Mouse (Mus musculus): ENCODE data around the gene Cox20. TPM values are rescaled to one million over a fixed set of nuclear protein-coding genes. Genes with fewer than 3 reads are reported as not detected.
A peak's percentile ranks its signal among the peaks of the same experiment; 100 is the strongest.

Cox20 gene
- polyA plus RNA-seq, 1 experiment from 2014 or later: 149 TPM

DNA sequence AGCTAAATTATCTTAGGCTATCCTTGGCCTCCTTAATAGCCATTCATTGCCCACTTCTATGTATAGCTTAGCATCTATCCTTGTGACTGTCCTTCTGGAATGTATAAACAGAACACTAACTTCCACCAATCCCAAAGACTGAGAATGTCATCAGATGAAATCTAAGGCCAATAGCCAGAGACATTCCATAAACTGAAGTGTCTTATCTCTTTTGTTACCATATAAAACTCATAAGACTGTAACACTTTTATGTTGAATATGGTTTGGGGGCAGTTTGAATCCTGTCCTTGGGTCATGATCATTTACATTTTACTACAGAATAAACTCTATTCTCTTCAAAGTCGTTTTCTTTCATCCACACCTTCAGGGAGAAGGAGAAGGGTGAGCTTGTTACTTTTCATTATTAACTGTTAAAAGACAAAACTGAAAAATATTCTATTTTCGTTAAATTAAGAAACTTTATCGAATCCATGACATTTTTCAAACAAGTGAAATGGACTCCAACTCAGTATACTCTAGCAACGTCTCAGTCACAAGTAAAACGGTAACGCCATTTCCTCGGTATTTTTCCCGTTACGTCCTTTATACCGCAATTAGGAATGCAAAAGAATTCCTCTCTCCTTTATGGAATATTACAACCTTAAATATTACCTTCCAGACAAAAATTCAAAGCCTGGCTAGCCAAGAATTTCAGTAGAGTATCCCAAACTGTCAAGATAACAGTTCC, 1.5 kb upstream of the Cox20 start:
- no peak for ATAC-seq (ENCODE audit: insufficient number of reproducible peaks, insufficient read depth, low FRiP score, low read depth)
- WGBS: 39% methylated on average over 10 of the region's 10 CpGs
- Histone ChIP-seq H3K9ac (replicated peaks; ENCODE audit: low read depth, low read length) (peak overlapping the region; percentile 60), H3K36me3 (ENCODE audit: control insufficient read depth, insufficient read depth, low read length) (peaks cover 21% of the 10 kb centered on the region), H3K4me2 (replicated peaks; ENCODE audit: low read depth, low read length) (peak overlapping the region; percentile 74), H3K27ac (ENCODE audit: low read length) (peak overlapping the region; percentile 99), H3K4me1 (ENCODE audit: control insufficient read depth, insufficient read depth, low read length) (peaks cover 10% of the 10 kb centered on the region; the same call in 1 of the 2 replicates), H3K4me3 (ENCODE audit: low read depth, low read length) (peak overlapping the region; percentile 59), H3K9me3 (ENCODE audit: control insufficient read depth, low read depth, low read length) (no peaks in the 10 kb centered on the region), H3K27me3 (ENCODE audit: control insufficient read depth, insufficient read depth, low read length) (no peaks in the 10 kb centered on the region)

GRCm38 (mm10) chr1:178318002-178318388, 935 bp upstream of the Cox20 start:
- no peaks in the 10 kb centered on the region for H3K9me3 ChIP-seq (ENCODE audit: control insufficient read depth, low read depth, low read length)
- peak overlapping the region; percentile 60 for H3K9ac ChIP-seq (replicated peaks; ENCODE audit: low read depth, low read length)
- H3K36me3 ChIP-seq (ENCODE audit: control insufficient read depth, insufficient read depth, low read length): peaks cover 27% of the 10 kb centered on the region
- peak overlapping the region; percentile 74 for H3K4me2 ChIP-seq (replicated peaks; ENCODE audit: low read depth, low read length)
- H3K4me1 ChIP-seq (ENCODE audit: control insufficient read depth, insufficient read depth, low read length): peaks cover 10% of the 10 kb centered on the region; the same call in 1 of the 2 replicates
- H3K27me3 ChIP-seq (ENCODE audit: control insufficient read depth, insufficient read depth, low read length): no peaks in the 10 kb centered on the region
- peak; percentile 70 for ATAC-seq (ENCODE audit: insufficient number of reproducible peaks, insufficient read depth, low FRiP score, low read depth)
- peak overlapping the region; percentile 59 for H3K4me3 ChIP-seq (ENCODE audit: low read depth, low read length)
- WGBS: under 1% methylated on average over 17 of the region's 17 CpGs
- H3K27ac ChIP-seq (ENCODE audit: low read length): peak overlapping the region; percentile 99

DNA sequence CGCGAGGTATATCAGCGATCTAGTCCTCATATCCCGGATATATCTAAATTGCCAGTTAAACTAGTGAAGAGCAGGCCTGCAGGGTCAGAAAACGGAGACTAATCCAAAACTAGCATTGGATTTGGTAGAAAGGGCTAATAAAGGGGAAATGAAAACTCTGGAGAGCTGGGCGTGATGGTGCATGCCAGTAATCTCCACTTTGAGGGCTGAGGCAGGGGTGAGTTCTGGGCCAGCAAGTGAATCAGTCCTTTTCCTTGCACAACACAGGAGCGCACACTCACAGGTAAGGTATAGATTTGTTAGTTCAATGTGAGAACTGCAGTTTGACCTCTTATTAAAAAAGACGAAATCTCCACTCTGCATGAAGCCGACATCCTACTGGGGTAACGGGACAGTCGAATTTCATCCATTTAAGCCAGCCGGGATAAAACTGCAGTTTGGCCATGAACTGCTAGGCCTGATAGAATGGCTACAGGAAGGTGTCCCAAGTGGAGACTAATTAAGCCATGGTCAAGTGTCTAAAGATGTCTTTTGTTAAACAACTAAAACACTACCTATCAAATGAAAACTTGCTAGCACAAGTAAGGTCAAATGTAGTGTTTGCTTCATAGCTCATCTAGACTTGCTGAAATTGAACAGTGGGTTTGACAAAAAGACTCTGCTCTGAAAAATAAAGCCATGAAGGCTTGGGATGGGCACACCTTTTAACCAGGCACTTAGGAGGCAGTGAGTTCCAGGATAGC, 536 bp downstream of the Cox20 start:
- no peaks in the 10 kb centered on the region for H3K9me3 ChIP-seq (ENCODE audit: control insufficient read depth, low read depth, low read length)
- WGBS: under 1% methylated on average over 12 of the region's 12 CpGs
- no peaks in the 10 kb centered on the region for H3K27me3 ChIP-seq (ENCODE audit: control insufficient read depth, insufficient read depth, low read length)
- peak overlapping the region; percentile 74 for H3K4me2 ChIP-seq (replicated peaks; ENCODE audit: low read depth, low read length)
- H3K36me3 ChIP-seq (ENCODE audit: control insufficient read depth, insufficient read depth, low read length): peaks cover 38% of the 10 kb centered on the region
- peak; percentile 30; the same call in 1 of the 2 replicates for ATAC-seq (ENCODE audit: insufficient number of reproducible peaks, insufficient read depth, low FRiP score, low read depth)
- H3K4me3 ChIP-seq (ENCODE audit: low read depth, low read length): peak overlapping the region; percentile 59
- peak overlapping the region; percentile 60 for H3K9ac ChIP-seq (replicated peaks; ENCODE audit: low read depth, low read length)
- peaks cover 10% of the 10 kb centered on the region; the same call in 1 of the 2 replicates for H3K4me1 ChIP-seq (ENCODE audit: control insufficient read depth, insufficient read depth, low read length)
- peak overlapping the region; percentile 99 for H3K27ac ChIP-seq (ENCODE audit: low read length)

DNA sequence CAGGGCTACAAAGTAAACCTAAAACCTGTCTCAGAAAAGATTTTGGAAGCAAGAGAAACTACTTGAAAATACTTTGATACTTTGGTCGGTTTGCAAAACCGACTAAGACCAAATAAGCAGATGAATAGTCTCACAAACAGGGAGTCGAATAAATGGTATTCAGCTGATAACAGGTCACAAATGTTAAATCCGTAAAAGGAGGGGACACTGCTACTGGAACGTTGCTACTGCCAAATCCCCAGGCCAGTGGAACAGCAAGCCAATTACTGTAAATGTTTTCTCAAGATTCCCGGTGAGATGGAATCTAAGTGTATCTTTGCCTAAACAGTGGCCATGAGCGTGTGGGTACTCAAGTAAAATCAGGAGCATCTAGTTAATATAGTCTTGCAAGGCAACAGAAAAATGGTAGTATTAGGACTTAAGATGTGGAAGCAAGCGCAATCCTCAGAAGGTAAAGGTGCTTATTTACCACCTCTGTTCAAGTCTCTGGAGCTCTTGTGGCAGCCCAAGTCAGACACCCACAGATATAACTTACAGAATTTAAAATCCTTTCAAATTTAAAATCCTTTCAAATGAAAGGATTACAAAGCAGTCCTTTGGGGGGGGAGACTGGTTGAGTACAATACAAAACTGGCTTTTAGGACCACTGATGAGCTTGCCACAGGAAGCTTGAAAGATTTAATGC, 1.2 kb downstream of the Cox20 start:
- Histone ChIP-seq H3K4me3 (ENCODE audit: low read depth, low read length) (peak overlapping the region; percentile 59), H3K9me3 (ENCODE audit: control insufficient read depth, low read depth, low read length) (no peaks in the 10 kb centered on the region)

DNA sequence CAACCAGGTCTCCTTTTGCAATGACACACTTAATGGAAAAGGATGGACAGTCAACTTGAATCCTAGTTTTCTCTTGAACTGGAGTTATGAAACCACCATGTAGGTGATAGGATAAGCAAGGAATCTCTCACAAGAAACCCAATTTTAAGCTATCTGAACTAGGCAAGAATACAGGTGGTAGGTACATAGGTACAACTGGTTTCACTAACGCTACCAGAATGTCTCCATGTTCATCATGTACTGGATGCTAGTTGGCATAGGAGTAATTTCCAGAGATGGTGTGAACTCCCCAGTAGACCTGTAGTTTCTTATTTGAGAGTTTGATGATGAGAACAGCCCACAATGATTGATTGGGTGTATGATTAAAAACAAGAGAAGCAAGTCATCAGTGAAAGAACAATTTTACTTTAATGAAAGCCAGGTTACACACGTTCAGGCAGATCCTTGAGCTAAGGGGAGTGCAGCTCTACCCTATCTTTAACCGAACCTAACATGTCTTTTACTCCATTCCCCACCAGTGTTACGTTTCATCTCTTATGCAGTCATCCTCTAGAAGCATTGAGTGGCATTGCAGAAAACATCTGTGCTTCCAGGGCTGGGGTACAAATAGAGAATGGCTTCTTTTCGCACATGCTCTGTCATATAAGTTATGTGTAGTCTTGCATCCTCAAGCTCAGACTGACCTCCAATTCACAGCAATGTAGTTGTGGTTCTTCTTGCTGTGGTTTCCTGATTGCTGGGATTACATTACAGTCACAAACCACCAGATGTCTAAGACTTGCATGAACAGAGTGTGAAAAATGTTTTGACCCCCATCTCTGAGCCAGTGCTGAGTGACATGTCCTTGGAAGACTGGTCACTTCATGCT, 2.0 kb downstream of the Cox20 start:
- peaks cover 52% of the 10 kb centered on the region for H3K36me3 ChIP-seq (ENCODE audit: control insufficient read depth, insufficient read depth, low read length)
- peak overlapping the region; percentile 60; the same call in 1 of the 2 replicates for H3K9ac ChIP-seq (replicated peaks; ENCODE audit: low read depth, low read length)
- peak overlapping the region; percentile 59 for H3K4me3 ChIP-seq (ENCODE audit: low read depth, low read length)
- peak overlapping the region; percentile 99; the same call in 1 of the 2 replicates for H3K27ac ChIP-seq (ENCODE audit: low read length)
- no peak for ATAC-seq (ENCODE audit: insufficient number of reproducible peaks, insufficient read depth, low FRiP score, low read depth)
- 42% methylated on average over 5 of the region's 5 CpGs for WGBS
- H3K27me3 ChIP-seq (ENCODE audit: control insufficient read depth, insufficient read depth, low read length): no peaks in the 10 kb centered on the region
- H3K4me2 ChIP-seq (replicated peaks; ENCODE audit: low read depth, low read length): peak overlapping the region; percentile 74
- no peaks in the 10 kb centered on the region for H3K9me3 ChIP-seq (ENCODE audit: control insufficient read depth, low read depth, low read length)
- peaks cover 10% of the 10 kb centered on the region; the same call in 1 of the 2 replicates for H3K4me1 ChIP-seq (ENCODE audit: control insufficient read depth, insufficient read depth, low read length)

More for the DNA sequence above, 1.2 kb downstream of the Cox20 start:
- Histone ChIP-seq H3K9ac (replicated peaks; ENCODE audit: low read depth, low read length) (peak overlapping the region; percentile 60), H3K36me3 (ENCODE audit: control insufficient read depth, insufficient read depth, low read length) (peaks cover 45% of the 10 kb centered on the region), H3K27ac (ENCODE audit: low read length) (peak overlapping the region; percentile 99), H3K4me2 (replicated peaks; ENCODE audit: low read depth, low read length) (peak overlapping the region; percentile 74), H3K4me1 (ENCODE audit: control insufficient read depth, insufficient read depth, low read length) (peaks cover 10% of the 10 kb centered on the region; the same call in 1 of the 2 replicates), H3K27me3 (ENCODE audit: control insufficient read depth, insufficient read depth, low read length) (no peaks in the 10 kb centered on the region)
- ATAC-seq (ENCODE audit: insufficient number of reproducible peaks, insufficient read depth, low FRiP score, low read depth): no peak
- WGBS: 12% methylated on average over 8 of the region's 8 CpGs

- Histone ChIP-seq H3K36me3 (ENCODE audit: control insufficient read depth, insufficient read depth, low read length) (peaks cover 59% of the 10 kb centered on the region), H3K27ac (ENCODE audit: low read length) (no peak overlapping the region), H3K9ac (replicated peaks; ENCODE audit: low read depth, low read length) (no peak overlapping the region), H3K9me3 (ENCODE audit: control insufficient read depth, low read depth, low read length) (no peaks in the 10 kb centered on the region), H3K4me2 (replicated peaks; ENCODE audit: low read depth, low read length) (no peak overlapping the region), H3K4me1 (ENCODE audit: control insufficient read depth, insufficient read depth, low read length) (peaks cover 10% of the 10 kb centered on the region; the same call in 1 of the 2 replicates), H3K4me3 (ENCODE audit: low read depth, low read length) (no peak overlapping the region), H3K27me3 (ENCODE audit: control insufficient read depth, insufficient read depth, low read length) (no peaks in the 10 kb centered on the region)
- 60% methylated on average over 4 of the region's 4 CpGs for WGBS
- no peak for ATAC-seq (ENCODE audit: insufficient number of reproducible peaks, insufficient read depth, low FRiP score, low read depth)
These were observed 2.9 kb downstream of the Cox20 start for GRCm38 (mm10) chr1:178321730-178322357.

DNA sequence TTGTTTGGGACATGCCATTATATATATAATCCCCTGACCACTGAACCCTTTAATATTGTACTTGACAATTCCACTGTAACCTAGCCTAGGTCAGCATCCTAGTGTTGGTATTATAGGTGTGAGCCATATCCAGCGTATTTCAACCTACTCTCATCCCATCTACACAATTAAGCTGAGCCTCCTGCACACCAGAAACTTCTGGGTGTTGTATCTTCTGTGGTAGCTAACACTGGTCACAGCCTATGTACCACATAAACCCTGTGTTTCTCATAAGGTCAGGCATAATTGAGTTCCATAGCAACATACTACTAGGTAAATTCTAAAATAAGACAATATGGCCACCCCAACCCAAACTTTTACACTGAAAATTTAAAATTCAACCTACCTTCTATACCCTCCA, 4.3 kb downstream of the Cox20 start:
- ATAC-seq (ENCODE audit: insufficient number of reproducible peaks, insufficient read depth, low FRiP score, low read depth): no peak
- Histone ChIP-seq H3K4me1 (ENCODE audit: control insufficient read depth, insufficient read depth, low read length) (peaks cover 10% of the 10 kb centered on the region; the same call in 1 of the 2 replicates), H3K36me3 (ENCODE audit: control insufficient read depth, insufficient read depth, low read length) (peaks cover 73% of the 10 kb centered on the region), H3K9me3 (ENCODE audit: control insufficient read depth, low read depth, low read length) (no peaks in the 10 kb centered on the region), H3K27me3 (ENCODE audit: control insufficient read depth, insufficient read depth, low read length) (no peaks in the 10 kb centered on the region), H3K4me3 (ENCODE audit: low read depth, low read length) (no peak overlapping the region), H3K4me2 (replicated peaks; ENCODE audit: low read depth, low read length) (no peak overlapping the region), H3K27ac (ENCODE audit: low read length) (no peak overlapping the region), H3K9ac (replicated peaks; ENCODE audit: low read depth, low read length) (no peak overlapping the region)
- 88% methylated on average over 1 of the region's 1 CpGs for WGBS
